Mouse (Mus musculus) adrenal gland, postnatal 4 days (tissue): ENCODE measurements around the gene Pigx. TPM values are rescaled to one million over a fixed set of nuclear protein-coding genes. Genes with fewer than 3 reads are reported as not detected.
"Not testable (repeated sequence)": the region's sequence is repeated elsewhere in the genome, so short reads cannot be mapped to it uniquely, and the experiment has no call there.

Experiments used
- DNase-seq, 2 experiments: peaks; one replicate each; pipeline ENCODE4 v3.0.0; 2021 to 2022; ENCODE audit warnings: low spot score in 2 of 2, mixed read lengths in 2 of 2
- total RNA-seq, 2 experiments: library from RNA; stranded (reverse); gene quantifications; 2 replicates each; pipeline ENCODE4 v1.2.3; 2021

Pigx gene
- total RNA-seq, 2 experiments from 2014 or later, result 39.0 to 39.2 TPM

DNA sequence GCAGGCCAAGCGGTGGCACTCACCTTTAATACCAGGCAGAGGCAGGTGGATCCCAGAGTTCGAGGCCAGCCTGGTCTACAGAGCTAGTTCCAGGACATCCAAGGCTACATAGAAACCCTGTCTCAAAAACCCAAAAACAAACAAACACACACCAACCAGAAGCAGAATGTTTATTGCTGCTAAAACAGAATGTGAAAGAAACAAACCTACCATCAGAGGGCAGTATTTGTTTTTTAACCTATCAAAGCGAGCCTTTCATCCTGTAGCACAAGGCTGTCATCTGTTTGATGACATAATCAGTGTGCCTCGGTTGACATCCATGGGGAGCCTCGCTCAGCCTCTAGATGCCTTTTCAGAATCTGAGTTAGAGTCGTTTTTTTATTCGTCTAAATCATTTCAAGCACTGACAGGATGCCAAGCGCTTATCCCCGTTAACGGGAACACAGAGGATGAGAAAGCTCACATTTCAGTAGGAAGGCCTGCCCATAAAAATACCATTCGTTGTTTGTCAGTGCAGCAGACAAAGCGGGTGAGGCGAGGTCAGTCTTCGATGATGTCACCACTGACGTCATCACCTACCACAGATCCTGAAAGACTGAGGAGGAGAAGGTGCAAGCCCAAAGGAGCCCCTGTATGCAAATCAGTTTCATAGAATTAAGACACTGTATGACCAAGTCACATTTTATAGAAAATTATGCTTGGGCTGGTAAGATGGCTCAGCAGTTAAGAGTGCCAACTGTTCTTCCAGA, 11.6 kb upstream of the Pigx start:
- no peak for DNase-seq

GRCm38 (mm10) chr16:32108578-32108977, 9.0 kb upstream of the Pigx start:
- no peak for DNase-seq

GRCm38 (mm10) chr16:32108170-32108569, 8.6 kb upstream of the Pigx start:
- no peak for DNase-seq

DNA sequence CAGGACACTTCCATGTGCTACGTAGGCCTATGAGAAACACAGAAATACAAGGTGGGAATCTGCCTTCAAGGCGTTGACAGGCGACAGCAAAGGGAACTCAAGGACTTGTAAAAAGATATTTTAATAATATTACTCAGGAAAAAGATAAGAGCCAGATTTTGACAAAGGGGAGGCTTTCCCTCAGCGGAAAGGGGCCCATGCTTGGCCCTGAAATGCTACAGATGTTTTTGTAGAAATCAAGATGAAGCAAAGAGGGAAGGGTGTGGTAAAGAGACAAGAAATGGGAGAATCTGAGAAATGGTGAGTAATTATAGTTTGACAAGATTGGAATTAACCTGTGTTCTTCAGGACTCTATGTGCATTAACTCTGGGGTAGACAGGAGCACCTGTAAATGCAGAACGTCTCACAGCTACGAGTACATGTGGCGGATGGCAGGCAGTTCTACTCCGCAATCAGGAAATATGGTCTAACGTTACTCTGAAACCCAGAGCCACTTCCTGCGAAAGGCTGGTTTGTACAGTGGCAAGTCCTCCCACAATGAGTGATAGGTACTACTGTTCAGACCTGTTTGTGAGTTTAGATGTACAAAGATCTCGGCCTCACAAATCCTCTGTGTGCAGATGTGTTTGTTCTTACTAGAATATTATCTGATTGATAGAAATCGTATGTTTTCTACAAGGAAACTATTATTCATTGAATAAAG, 8.0 kb upstream of the Pigx start:
- no peak for DNase-seq

- DNase-seq, result no peak
Measured at GRCm38 (mm10) chr16:32105698-32106097, 6.2 kb upstream of the Pigx start.

DNA sequence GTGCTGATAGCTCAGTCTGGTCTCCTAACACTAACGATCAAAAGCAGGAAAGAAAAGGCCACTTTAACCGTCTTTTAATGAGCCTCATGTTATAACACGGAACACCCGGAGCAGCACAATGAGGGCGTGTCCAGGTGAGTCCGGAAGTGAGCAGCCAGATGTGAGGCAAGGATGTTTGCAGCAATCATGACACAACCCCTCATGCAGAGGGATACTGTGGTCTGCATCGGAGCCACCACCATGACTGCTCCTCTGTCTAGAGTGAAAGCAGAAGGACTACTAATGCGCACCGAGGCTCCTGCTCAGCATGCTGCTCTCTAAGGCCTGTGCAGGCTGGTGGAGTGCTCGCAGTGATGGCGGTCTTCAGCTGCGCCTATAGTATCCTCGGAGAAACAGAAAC, 2.8 kb upstream of the Pigx start:
- no peak for DNase-seq

- DNase-seq, result no peak
Measured at GRCm38 (mm10) chr16:32098897-32099637, 473 bp downstream of the Pigx start.

DNA sequence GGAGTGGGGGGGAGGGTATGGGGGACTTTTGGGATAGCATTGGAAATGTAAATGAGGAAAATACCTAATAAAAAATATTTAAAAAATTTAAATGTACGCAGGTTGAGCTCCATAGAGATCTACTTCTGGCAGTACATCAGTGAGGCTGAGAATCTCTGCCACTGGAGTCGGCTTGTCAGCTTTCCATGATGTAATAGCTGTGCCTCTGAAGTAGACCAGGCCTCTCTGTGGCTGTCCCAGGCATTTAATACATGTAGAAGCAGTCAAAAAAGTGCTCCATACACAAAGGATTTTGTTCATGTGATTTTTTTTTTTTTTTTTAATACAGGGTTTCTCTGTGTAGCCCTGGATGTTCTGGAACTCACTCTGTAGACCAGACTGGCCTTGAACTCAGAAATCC, 1.8 kb downstream of the Pigx start:
- not testable (repeated sequence) for DNase-seq

DNA sequence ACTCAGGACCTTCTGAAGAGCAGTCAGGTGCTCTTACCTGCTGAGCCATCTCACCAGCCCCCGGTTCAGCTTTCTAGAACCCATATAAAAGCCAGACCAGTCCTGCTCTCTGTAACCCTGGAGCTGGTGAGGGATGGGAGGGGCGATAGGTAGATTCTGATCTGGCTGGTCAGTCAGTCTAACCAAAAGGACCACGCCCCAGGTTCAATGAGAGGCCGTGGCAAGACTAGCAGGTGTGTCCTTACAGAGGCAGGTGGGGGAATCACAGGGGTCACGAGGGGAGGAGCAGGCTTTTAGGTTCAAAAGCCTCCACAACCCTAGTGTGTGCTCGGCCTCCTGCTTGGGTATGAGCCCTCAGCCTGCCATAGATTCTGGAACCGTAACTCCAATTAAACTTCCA, 8.1 kb downstream of the Pigx start:
- no peak for DNase-seq

DNA sequence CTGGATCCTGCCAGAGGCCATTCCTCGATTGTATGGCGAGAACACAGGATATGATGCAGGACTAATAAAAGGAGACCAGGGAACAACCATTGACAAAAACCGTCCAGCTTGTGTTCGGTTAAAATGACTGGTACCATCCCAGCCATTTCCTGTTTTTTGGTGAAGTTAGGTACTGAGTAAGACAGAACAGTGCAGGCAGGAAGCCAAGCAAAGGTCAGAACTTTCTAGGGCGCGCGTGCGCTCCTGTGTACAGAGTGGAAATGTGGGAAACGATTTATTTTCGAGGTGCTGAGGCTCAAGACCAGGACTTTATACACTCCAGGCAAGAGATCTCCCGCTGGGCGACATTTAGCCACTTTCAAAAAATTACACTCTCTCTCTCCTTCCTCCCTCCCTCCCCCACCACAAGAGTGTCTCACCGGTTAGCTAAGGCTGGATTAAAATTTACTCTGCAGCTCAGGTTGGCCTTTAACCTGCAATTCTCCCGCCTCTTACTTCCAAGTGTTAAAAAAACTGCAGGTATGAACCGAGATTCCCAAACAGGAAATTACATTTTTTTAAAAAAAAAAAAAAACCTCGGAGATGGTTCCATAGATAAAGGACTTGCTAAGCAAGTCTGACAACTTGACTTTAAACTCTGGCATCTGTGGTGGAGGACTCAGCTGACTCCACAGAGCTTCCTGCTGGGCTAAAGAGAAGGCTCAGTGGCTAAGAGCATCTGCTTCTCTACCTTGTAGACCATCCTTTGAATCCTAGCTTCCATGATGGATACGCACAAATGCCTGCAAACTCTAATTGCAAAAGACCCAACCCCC, 11.7 kb downstream of the Pigx start:
- DNase-seq, result no peak

DNA sequence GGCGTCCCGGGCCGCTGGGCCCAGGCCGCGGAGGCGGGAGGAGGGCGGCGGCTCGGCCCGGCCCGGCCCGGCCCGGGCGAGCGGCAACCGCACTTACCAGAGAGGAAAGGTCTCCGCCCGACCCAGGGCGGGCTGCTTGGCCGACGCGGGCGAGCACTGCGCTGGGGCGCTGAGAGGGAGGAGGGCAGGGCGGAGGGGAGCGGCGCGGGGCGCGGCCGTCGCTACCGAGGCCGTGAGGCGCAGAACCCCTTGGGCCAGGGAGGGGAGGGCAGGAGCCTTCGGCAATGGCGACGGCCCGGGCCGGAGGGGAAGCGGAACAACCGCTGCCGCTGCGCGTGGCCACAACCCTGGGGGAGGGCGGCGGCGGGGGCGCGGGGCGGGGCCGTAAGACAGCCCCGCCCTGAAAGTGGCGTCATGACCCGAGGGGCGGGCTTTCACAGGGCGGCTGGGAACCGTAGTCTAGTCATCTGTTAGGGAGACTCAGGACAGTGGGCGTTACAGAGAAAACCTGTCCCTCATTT, 20.5 kb downstream of the Pigx start, which contains the start of gene Pak2:
Pak2 (minus strand) TSS at position 352 of the 521 bp plus-strand sequence.
- DNase-seq, result peak; percentile 79 to 87

DNA sequence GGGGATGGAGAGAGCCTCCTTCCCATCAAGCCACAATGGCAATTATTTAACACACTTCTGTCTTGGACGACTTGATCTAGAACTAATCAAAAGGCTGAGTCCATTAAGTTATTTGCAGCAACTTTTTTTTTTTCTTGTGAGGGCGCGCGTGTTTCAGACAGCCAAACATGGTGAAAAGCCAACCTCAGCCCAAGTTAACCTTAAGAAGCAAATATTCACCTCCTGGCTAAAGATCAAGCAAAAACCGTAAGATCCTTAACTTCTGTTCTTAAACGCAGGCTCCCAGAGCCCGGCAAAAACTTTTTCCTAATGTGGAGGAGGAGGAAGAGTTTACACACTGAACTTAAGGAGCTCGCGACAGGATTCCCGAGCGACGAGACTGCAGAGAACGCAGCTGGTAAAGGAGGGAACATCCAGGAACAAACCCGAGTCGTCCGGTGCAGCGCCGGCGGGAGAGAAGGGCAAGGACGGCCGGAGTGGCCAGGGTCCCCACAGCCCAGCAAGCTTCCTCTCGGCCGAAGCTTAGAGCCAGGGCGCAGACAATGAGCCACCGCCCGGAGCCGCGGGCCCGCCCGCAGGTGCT, 21.0 kb downstream of the Pigx start:
- DNase-seq, result peak in 1 of 2 experiments; percentile 16

DNA sequence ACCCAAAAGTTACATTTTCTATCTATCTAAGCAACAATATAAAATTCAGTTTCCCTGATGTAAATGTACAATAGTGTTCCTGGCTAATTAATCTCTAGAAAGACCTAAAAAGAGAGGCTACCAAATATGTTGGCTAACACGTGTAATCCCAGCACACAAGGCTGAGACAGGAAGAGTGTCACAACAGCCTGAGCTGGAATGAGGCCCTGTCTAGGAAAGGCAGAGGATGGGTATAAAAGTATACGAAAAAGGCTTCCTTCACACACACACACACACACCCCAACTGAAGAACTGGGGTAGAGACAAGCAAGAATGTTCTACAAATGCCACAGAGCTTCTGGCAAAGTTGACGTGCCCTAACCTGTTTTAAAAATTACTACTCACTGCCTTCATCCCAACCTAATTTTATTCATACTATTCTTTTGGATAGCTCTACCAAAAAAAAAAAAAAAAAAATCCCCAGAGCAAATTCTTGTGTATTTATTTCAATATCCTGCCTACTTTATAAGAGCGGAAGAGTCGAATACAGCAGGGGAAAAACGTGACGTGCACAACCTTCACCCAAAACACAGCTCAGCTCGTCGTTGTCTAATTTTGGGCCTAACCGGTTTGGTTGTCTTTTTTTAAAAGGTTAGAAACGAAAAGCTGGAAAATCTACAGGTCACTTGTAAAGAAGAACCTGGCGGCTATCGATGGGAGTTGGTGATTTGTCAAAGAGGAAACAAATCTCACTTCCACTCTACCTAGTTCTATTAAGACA, 21.7 kb downstream of the Pigx start:
- no peak for DNase-seq

DNA sequence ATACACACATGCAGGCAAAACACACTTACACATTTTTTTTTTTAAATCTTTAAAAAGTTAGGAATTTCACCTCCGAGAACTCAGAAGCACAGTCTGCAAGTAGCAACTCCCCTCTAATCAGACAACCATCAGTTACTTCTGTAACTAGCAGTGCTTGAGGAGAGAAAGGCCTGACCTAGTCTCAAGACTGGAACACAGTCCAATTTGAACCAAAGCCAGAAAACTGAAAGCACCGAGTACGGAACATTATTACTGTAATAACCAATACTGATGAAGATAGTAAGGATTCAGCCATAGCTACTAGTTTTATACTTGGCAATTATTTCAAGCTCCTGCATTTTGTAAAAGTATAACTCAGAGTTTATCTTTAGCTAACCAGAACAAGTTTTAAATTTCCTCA, 23.1 kb downstream of the Pigx start:
- no peak for DNase-seq

DNA sequence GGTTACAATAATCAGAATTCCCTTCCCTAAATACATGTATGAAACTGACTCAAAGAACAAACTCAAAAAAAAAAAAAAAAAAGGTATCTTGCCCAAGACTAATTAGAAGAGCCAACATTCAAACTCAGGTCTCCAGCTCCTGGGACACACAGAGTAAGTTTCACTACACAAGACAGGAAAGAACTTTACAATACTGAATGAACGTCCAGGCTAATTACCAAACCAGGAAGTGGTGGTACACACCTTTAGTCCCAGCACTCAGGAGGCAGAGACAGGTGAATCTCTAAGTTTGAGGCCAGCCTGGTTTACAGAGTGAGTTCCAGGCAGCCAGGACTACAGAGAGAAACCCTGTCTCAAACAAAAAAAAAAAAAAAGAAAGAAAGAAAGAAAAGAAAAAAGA, 23.8 kb downstream of the Pigx start:
- DNase-seq, result no peak

GRCm38 (mm10) chr16:32070070-32070469, 29.5 kb downstream of the Pigx start:
- not testable (repeated sequence) for DNase-seq

- DNase-seq, result no peak
Measured at GRCm38 (mm10) chr16:32068389-32069300, 30.9 kb downstream of the Pigx start.

GRCm38 (mm10) chr16:32066899-32067298, 32.6 kb downstream of the Pigx start:
- no peak for DNase-seq

GRCm38 (mm10) chr16:32063900-32064299, 35.6 kb downstream of the Pigx start:
- DNase-seq, result no peak
